Mouse (Mus musculus) kidney, postnatal 4 days (tissue): ENCODE measurements around the gene Bsn.
"Not testable (repeated sequence)": the region's sequence is repeated elsewhere in the genome, so short reads cannot be mapped to it uniquely, and the experiment has no call there.

Source experiments
- DNase-seq, 2 experiments: peaks; one replicate each; pipeline ENCODE4 v3.0.0; 2021; ENCODE audit warnings: mixed read lengths in 2 of 2

Bsn gene

DNA sequence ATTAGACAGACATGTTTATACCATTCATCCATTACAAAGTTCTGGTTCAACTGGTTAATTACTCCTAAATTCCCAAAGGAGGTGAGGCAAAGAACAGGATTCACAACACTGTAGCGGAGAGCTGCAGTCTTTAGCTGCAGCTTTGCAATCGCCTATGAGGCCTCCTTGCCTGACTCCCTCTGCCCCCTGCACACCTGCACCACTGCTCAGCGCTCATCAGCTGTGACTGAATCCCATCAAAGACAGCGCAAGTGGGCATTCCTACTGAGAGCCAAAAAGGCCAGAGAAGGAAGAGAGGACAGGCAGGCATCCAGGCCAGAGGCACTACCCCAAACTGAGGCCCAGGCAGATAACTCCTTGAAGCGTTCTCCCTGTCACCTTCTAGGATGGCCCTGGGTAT is 42.6 kb downstream of the Bsn start:
- no peak for DNase-seq

DNA sequence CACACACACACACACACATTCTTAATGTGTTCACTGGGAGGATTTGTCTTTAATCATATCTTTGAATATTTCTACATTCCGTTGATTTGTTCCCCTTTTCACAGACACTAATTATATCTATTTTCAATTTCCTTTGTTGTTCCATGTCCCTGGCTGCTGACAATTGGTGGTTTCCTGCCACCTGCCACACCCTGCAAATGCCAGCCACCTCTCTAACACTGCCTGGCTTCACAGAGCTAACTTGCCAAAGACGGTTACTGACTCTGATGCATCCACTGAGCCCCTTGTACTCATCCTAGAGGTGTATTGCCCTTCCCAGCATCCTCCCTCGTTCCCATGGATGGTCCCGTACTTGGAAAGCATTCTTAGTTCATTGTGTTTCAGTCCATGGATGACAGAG is 43.7 kb downstream of the Bsn start:
- DNase-seq: no peak

DNA sequence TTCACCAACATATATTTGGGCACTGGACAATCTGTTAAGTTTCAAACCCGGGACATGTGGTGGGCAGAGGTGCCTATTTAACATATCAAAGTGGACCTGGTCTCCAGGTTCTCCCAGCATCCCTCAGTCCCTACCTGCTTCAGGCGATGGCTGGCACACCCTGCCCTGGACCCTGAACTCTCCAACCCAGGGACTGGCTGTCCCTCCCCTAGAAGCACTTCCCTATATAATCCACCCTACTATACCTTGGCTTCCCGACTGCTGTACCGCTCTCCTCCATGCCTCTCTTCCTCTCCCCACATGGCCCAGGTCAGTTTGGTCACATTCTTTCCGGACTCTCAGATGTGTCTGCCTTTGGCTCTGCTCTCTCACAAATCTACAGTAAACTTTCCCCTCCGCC is 44.4 kb downstream of the Bsn start:
- DNase-seq: no peak

DNA sequence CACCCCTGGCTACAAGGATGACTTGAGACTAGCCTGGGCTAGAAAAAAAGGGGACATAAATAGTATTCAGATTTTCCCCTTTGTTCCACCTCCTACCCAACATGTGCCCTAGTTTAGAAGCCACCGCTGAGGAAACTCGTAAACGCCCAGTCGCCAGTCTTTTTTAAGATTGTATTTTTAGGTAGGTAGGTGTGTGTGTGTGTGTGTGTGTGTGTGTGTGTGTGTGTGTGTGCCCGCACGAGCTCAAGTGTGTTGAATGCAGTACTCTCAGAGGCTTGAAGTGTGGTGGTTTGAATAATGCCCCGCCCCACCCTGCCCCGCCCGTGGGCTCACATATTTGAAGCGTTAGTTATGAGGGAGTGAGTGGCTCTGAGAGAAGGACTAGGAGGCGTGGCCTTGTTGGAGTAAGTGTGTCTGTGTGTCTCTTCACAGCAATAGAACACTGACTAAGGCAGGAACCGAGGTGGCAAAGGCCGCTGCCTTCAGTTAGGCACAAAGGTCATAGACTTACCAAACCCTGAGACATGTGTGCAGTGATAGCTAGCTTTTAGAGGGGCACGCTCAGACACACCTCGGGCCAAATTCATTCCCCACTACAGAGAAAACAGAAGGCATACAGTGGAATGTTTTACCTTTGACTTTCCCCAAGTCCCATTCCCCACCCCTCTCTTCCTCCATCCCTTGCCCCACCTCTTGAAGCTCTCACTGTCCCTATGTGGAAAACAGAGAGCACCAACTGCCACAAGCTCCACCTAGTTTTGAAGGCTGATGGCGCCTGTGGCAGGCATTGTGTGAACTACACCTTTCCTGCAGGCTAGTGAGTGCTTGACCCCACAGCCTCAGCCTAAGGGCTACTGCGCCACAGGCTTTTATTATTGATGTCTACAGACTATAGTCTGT is 45.6 kb downstream of the Bsn start:
- no peak for DNase-seq

DNA sequence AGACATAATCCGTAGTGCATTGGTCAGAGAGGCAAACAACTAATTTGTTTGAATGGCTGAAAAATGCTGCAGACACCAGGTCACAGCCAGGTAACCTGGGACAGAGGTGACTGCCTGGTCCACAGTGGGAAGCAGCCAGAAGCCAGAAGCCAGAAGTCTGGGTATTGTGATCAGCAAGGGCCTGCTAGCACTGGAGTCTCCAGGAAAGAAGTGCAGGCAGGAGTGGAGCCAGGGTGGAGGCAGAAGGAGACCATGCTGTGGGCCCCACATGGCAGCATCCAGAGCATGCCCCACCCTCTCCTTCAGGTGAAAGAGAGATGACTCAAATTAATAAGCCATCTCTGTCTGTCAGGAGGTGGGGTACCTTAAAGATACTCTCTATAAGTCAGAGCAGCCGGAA is 46.7 kb downstream of the Bsn start:
- no peak for DNase-seq

DNA sequence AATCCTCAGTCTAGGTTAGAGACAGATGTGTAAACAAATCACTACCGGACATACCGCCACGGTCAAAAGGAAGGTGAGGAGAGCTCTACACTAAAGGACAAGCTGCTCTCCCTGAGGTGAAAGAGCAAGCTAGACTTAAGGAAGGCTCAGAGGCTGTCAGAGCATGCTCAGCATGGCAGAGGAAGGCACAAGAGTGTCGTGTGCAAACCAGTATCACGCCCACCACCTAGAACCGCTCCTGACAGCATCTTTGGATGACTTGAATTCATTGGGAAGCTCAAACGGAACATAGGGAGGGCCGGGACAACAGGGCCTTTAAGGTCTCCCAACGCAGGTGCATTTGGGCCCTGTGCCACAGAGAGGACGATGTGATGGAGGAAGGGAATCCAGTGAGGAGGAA is 48.8 kb downstream of the Bsn start:
- DNase-seq: no peak

DNA sequence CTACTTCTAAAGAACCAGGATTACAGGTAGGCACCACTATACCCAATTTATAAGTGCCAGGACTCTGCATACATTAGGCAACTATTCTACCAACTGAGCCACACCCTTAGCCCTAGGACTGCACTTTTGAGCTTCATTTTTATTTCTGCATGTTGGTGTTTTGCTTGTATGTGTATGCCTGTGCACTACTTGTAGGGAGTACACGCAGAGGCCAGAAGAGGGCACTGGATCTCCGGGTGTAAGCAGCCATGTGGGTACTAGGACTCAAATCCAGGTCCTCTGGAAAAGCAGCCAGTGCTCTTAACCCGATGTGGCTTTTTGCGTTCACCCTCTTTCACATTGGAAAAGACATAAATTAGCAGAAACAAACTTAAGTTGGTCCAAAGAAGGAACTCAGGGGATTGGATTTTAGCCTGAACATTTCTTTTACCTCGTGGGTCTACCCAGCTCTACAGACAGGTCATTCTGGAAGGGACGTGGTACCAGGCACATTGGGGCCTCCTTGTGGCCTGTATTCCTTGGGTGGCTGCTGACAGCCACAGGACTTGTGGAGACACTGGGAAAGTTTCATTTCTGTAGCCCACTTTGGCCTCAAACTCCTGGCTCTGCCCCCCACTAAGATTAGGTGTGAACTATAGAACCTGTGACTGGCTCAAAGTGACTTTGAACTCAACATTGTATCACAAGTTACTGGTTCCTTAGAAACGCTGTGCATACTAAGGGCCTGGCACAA is 50.1 kb downstream of the Bsn start:
- DNase-seq: no peak

DNA sequence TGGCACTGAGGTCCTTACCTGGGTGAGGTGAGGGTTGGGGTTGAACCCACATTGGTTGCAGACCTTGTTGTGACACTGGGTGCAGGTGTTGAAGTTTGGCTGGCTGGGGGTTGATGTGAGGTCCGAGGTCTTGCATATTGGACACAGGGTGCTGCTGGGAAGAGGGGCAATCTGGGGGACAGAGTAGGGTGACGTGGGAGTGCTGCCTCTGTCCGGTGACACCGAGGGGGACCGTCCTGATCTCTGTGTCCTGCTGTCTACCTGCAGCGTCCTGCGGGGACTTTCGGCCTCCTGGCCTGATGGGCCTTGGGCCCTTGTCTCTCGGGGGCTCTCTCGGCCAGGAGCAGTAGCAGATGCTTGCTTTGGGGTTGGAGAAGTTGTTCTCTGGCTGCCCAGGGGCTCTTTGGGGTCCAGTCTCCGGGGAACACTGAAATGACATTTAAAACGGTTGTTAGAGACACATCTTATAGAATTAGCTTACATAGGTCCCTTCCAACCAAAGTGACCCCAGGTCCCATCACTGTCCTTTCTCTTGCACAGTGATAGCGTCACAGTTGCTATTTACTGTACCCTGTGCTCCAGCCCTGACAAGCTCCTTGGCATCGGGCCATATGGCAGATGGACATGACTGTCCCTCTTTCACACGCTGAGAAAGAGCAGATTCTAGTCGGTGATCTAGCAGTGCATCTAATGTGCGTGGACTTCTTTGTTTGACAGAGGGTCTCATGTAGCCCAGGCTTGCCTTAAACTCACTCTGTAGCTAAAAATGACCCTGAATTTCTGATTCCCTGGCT is 50.8 kb downstream of the Bsn start:
- DNase-seq: no peak

DNA sequence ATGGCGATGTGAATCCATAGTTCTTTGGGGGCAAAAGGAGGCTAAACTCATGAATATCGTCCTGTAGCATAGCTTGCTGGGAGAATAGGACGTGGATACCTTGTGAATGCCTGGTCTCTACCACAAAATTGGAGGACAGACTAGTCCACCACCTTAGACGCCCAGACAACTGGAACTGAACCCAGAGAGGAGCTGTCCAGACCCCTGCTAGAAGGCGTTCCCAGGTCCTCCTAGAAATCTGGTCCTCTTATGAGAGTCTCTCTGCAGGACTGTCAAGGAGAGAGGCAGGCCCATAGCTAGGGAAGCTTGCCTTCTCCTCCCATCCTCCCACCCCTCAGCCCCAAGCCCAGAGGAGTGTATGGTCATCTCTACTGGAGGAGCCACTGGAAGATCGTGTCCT is 52.1 kb downstream of the Bsn start:
- DNase-seq: no peak

DNA sequence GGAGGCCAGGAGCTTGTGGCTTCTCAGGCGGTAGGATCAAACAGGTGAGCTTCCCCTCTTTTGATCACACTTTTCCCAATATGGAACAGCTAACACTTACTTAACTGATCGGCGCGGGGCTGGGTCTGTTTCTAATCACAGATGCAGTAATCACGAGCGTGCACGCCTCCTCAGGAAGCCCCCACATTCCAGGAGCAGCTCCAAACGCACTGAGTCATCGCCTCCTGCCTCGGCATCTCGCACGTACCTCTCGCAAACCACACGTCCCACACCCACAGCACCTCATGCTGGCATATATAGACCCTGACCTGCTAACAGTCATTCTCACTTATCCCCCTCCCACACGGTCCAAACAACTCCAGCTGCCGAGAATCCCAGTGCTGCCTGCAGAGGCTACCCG is 52.7 kb downstream of the Bsn start:
- no peak for DNase-seq

DNA sequence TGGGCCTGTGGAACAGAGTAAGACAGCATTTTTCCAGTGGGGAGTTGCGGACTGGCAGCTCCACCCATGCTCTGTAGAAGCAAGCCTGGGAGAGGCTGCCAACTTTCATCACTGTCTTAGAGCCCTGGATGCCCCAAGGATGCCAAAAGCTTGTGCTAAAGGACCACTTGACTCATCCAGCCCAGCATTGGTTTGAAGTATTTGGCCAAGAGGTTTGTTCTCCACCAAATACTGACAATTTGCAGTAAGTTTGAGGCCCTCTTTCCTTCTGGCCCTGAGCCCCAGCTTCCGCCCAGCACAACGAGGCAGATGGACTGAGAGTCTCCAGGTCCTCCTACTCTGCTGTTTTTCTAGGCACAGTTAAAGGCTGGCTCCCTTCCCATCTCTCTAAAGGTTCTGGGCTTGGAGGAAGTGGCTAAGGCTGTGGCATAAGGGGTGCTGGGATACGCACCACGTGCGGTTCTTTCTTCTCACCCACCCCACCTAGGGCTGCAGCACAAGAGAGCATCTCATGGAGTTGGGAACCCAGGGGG is 53.2 kb downstream of the Bsn start:
- DNase-seq: no peak

DNA sequence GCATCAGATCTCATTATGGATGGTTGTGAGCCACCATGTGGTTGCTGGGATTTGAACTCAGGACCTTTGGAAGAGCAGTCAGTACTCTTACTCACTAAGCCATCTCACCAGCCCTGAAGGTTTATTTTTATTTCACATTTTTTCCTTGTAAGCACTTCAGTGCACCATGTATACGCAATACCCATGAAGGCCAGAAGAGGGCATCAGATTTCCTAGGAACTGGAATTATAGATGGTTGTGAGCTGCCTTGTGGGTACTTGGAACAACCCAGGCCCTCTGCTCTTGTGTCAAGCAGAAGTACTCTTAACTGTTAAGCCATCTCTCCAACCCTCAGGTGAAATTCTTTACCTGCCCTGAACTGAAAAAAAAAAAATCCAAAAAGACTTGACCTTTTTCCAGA is 54.0 kb downstream of the Bsn start:
- peak in 1 of 2 experiments; percentile 41 for DNase-seq

DNA sequence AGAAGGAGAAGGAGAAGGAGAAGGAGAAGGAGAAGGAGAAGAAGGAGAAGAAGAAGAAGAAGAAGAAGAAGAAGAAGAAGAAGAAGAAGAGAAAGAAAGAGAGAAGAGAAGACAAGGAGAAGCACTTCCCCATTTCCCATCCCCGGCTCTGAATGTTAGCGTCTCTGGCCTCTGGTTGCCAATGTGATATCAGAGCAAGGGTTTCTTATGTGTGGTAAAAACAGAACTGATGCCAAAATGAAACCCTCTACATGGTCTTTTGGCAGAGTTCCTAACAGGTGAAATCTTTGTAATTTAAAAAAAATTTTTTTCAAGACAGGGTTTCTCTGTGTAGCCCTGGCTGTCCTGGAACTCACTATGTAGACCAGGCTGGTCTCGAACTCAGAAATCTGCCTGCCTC is 54.5 kb downstream of the Bsn start:
- not testable (repeated sequence) for DNase-seq

DNA sequence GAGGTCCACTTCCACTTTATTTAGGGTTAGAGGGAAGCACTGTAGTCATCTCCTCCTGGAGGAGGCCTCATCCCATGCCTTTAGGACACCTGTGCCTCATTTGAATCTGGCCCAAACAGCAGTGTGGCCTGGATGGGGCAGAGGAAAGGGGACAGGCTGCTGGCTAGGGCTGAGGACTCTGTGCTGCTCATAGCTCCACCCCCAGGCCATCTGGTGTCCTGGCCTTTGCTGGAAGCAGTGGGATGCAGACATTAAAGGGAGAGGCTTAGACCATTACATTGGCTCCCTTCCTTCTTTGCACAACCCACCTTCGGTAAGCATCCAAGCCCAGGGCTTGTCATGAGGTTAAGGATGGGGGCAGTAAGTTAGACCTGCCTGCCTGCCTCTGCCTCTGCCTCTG is 56.7 kb downstream of the Bsn start:
- no peak for DNase-seq

DNA sequence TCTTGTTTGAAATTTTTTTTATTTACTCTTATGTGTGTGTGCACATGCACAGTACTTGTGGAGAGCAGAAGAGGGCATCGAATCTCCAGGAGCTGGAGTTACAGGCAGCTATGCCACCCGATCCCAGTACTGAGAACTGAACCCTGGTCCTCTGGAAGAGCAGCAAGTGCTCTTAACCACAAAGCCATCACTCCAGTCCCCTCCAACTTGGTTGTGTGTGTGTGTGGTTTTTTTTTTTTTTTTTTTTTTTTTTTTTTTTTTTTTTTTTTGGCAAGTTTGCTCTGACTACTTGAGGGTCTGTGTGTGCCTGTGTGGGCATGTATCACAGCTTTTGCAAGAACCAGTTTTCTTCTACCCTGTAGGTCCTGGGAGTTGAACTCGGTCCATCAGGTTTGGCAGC is 57.8 kb downstream of the Bsn start:
- DNase-seq: no peak

DNA sequence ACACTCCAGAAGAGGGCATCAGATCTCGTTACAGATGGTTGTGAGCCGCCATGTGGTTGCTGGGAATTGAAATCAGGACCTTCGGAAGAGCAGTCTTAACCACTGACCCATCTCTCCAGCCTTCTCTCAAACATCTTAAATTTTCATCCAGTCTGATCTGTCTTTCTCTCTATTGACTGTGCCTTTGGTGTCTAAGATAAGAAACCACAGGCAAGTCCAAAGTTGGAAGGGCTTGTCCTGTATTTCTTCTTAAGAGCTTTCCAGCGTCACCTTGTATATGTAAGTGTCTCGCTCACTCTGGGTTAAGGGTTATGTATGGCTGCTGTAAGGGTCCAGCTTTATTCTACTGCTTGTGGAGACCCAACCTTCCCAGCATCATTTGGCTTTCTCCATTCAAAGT is 58.7 kb downstream of the Bsn start:
- no peak for DNase-seq

DNA sequence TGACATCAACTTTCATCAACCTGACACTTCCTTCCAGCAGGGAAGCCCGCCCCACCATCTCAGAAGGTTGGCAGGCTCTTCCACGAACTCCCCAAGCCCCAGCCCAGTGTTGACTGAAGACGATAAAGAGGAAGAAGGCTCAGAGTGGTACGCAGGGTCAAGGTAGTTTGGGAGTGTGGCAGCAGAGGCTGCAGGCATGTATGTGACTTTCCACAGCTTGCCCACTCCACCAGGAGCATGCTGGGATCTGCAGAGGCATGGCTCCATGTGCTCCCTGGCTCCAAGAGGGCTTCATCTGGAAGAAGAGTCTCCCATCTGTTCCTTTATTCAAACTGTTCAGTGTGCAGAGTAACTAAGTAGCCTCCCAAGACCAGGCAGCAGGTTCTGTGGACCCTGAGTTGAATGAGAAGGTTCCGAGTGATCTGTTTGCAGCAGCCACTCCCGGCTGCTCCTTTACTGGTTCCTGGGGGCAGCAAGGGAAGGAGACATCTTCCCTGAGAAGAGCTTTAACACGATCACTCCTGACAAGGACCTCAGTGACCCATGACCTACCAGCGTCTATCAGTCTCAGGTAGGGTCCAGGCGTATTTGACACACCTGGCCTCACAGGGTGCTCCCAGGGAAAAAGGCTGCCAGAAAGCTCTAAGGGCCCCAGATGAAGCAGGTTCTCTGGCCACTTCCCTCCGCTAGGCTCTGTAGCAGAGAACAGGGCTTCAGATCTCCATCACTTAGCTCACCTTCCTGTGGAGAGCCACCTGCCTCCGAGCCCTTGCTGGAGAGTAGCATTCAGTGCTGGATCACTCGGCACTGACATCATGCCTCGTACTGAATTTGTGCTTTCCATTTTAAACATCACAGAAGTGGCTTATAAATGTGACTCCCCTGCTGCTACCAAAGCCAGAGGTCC is 60.9 kb downstream of the Bsn start:
- no peak for DNase-seq

DNA sequence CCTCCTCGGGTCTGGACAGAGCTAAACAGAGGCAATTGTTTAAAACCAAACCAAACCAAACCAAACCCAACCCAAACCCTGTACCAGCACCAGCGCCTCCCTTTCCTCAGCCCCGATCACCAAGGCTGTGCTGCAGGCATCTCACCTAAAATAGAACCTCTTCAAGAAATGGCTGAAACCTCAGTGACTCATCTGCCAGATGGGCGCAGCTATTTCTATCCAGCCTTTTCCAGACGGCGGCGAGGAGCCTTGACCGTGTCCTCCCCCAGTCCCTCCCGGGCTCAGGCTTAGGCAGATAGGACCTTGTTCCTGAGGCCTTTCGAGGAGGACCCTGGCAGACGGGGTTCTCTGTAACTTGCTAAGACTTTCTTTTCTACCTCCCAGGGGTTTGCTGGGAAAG is 61.9 kb downstream of the Bsn start:
- DNase-seq: no peak

DNA sequence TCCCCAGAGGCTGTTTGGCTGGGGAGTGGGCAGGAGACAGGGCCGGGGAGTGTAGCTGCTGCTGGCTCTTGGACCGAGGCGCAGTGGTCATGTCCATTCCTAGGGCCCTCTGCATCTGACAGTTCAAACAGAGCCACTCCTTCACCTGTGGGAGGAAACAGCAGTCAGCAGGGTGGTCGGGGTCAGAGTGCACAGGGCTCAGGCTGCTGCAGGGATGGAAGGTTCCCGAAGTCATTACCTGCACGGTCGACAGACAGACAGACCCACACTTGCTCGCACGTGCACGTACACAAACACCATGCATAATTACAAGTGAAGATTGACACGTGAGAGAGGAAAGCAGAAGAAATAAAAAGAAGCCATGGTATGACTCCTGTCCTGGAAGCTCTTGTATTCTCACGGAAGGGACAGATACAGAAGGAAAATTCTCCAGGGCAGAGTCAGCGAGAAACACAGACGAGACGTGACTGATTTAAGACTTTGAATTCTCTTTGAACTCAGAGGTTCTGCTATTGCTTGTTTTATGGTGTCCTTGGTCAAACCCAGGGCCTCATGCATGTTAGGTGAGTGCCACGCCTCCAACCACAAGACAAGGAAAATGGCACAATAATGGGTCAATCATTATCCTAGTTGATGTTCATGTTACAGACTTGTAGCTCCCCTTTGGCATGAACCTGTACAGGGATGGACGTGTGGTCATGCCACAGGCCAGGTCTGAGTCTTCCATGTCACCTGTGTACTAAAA is 63.6 kb downstream of the Bsn start:
- no peak for DNase-seq

DNA sequence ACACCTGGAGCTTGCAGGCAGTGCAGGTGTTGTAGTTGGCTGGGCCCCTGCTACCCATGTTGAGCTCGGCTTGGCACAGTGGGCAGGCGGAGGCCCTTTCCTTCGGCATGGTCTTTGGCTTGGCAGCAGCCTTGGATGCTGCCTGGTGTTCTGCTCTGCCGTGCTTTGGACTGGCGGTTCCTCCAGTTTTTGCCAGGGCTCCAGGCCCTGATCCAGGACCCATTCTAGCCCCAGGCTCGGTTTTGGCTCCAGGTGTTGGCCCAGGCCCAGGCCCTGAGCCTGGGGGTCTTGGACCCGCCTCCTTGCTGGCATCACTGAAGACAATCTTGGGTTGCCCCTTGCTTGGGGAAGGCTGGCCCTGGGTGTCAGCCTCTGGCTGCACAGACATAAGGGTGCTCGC is 64.5 kb downstream of the Bsn start:
- DNase-seq: no peak

DNA sequence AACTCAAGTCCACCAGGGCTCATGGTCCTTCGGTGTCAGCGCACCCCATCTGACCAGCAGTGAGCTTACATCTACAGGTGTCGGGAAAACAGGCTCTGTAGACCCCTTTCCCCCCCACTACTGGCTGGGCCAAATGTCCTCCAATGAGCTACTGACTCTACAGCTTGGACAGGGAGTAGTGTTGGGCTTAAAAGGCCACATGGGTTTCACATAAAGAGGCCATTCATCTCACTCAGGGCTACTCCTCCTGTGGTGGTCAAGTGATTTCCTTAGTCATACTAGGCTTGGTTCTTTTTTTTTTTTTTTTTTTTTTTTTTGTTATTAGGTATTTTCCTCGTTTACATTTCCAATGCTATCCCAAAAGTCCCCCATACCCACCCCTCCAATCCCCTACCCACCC is 66.3 kb downstream of the Bsn start:
- no peak for DNase-seq
